Comparison of ENCODE assay signal across 23 mouse cellular contexts in the genomic region with DNA sequence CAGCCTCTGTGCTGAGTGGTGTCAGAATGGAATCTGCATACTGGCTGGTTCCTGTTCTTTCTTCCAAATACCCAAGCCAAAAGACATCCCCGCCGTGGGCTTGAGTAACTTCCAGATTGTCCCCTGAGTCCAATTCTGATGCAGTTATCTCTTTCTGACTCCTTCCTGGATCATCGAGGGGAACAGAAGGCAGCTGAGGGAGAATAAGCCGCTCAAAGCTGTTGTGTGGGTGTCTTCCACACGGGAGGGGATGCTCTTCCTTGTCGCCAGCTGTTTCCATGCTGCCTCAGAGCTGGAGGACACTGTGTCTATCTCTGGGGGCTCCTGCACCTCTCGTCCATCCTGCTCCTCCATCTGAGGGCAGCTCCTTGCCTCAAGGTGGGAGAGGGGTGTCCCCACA.
A peak's percentile ranks its signal among the peaks of the same experiment; 100 is the strongest.
DNase-seq lines count a peak whose midpoint lies in the region; ATAC-seq lines count a peak whose summit lies in the region.
"Had no signal": no experiment of that assay in that cellular context is flagged by ENCODE, and none has a peak within 500 bp of the region (broad histone marks: within the 10 kb centered on the region; RNA-seq: fewer than 3 reads in every experiment).

No protein-coding gene starts in this region.

- 70% methylated on average over 7 of the region's 7 CpGs for WGBS in lung, embryonic 16.5 days
- WGBS in forebrain, embryonic 13.5 days, result 80% methylated on average over 7 of the region's 7 CpGs

- H3K4me3 ChIP-seq in lung, embryonic 16.5 days (ENCODE audit: low read length), result no peak overlapping the region
- no peak overlapping the region for H3K4me3 ChIP-seq in forebrain, embryonic 13.5 days
- H3K4me3 ChIP-seq: embryonic facial prominence, embryonic 10.5 days; hindbrain, embryonic 13.5 days; liver, embryonic 12.5 days; midbrain, embryonic 10.5 days; neural tube, embryonic 12.5 days had no signal

- H3K9me3 ChIP-seq in lung, embryonic 16.5 days (ENCODE audit: control insufficient read depth, low read length), result no peaks in the 10 kb centered on the region
- H3K9me3 ChIP-seq in forebrain, embryonic 13.5 days (replicated peaks), result no peaks in the 10 kb centered on the region
- H3K9me3 ChIP-seq: embryonic facial prominence, embryonic 10.5 days; G1E; hindbrain, embryonic 13.5 days; liver, embryonic 12.5 days; midbrain, embryonic 10.5 days; neural tube, embryonic 12.5 days had no signal

- H3K27ac ChIP-seq in lung, embryonic 16.5 days (ENCODE audit: low read length), result peak overlapping the region; percentile 89
- no peak overlapping the region for H3K27ac ChIP-seq in forebrain, embryonic 13.5 days
- H3K27ac ChIP-seq: embryonic facial prominence, embryonic 10.5 days; hindbrain, embryonic 13.5 days; liver, embryonic 12.5 days; midbrain, embryonic 10.5 days; neural tube, embryonic 12.5 days had no signal

- ATAC-seq in frontal cortex, adult (ENCODE audit: low TSS enrichment), result peak; percentile 91
- ATAC-seq in lung, embryonic 16.5 days (ENCODE audit: low read depth), result no peak
- ATAC-seq in forebrain, embryonic 13.5 days, result no peak
- ATAC-seq: CD4-positive, CD25-positive, alpha-beta regulatory T cell, adult 4 months; forebrain, embryonic 14.5 days; liver, embryonic 12.5 days had no signal

- no peaks in the 10 kb centered on the region for H3K27me3 ChIP-seq in lung, embryonic 16.5 days (ENCODE audit: control insufficient read depth, insufficient read depth, low read depth, low read length)
- H3K27me3 ChIP-seq in forebrain, embryonic 13.5 days, result no peaks in the 10 kb centered on the region
- H3K27me3 ChIP-seq: hindbrain, embryonic 13.5 days; liver, embryonic 12.5 days; neural tube, embryonic 12.5 days had no signal

- H3K4me1 ChIP-seq in lung, embryonic 16.5 days (replicated peaks; ENCODE audit: control insufficient read depth, insufficient read depth, low read length), result peaks cover 55% of the 10 kb centered on the region
- H3K4me1 ChIP-seq in forebrain, embryonic 13.5 days, result no peaks in the 10 kb centered on the region
- H3K4me1 ChIP-seq: hindbrain, embryonic 13.5 days; liver, embryonic 12.5 days; neural tube, embryonic 12.5 days had no signal

- H3K36me3 ChIP-seq in lung, embryonic 16.5 days (ENCODE audit: control insufficient read depth, insufficient read depth, low read length), result peaks cover 27% of the 10 kb centered on the region
- 0 out of 2 replicates have a peak, but pooled peaks cover 8% of the 10 kb centered on the region for H3K36me3 ChIP-seq in forebrain, embryonic 13.5 days (ENCODE audit: poor library complexity, severe bottlenecking)
- H3K36me3 ChIP-seq: G1E; hindbrain, embryonic 13.5 days had no signal

- DNase-seq in frontal cortex, postnatal 10 days (ENCODE audit: low spot score in 2 of 2), result no peak
- no peak for DNase-seq in lung, postnatal 14 days
- DNase-seq in left cerebral cortex, adult 18-20 months (ENCODE audit: low spot score in 2 of 2), result peak; percentile 33 to 55
- DNase-seq in right cerebral cortex, postnatal 25 days, result peak; percentile 27
- DNase-seq in heart, adult 18-20 months, result no peak
- DNase-seq: cerebellum, adult 18-20 months; cerebellum, postnatal 36 days; heart, adult 11 months; kidney, adult 11 months; kidney, postnatal 14 days; lung, postnatal 4 days; thymus, adult 18-20 months had no signal

- no peak overlapping the region for H3K9ac ChIP-seq in lung, embryonic 16.5 days (ENCODE audit: low read length)
- no peak overlapping the region for H3K9ac ChIP-seq in forebrain, embryonic 13.5 days
- H3K9ac ChIP-seq: hindbrain, embryonic 13.5 days; liver, embryonic 12.5 days; neural tube, embryonic 12.5 days had no signal

- no peak overlapping the region for H3K4me2 ChIP-seq in lung, embryonic 16.5 days (ENCODE audit: low read depth, low read length)
- no peak overlapping the region for H3K4me2 ChIP-seq in forebrain, embryonic 13.5 days
- H3K4me2 ChIP-seq: hindbrain, embryonic 13.5 days; liver, embryonic 12.5 days; neural tube, embryonic 12.5 days had no signal

Comparison
In these comparisons a context has a peak if more than half of its experiments do, and no peak if none do; other contexts are left out.
1. DNase-seq: peak in left cerebral cortex, adult 18-20 months (2 of 2) and right cerebral cortex, postnatal 25 days (single experiment); none in frontal cortex, postnatal 10 days (0 of 2), lung, postnatal 14 days (single experiment) and heart, adult 18-20 months (0 of 2).